Mouse (Mus musculus) erythroblast, embryonic 14.5 days (primary cell): Measurements from ENCODE around the gene Reep1.

Source experiments
- GATA1 ChIP-seq: IDR thresholded peaks from 2 replicates; pipeline ENCODE4 v1.6.1; 2012; ENCODE audit warnings: low read length, inconsistent platforms, mixed read lengths
- TAL1 ChIP-seq: IDR thresholded peaks from 3 replicates; pipeline ENCODE4 v1.6.1; 2012; ENCODE audit warnings: low read length, inconsistent platforms, mixed read lengths

GRCm38 (mm10) chr6:71830690-71831580 lies 123.6 kb downstream of the Reep1 start, which contains the start of gene Immt:
- TF ChIP-seq GATA1 (no peak), TAL1 (no peak)
